Mouse (Mus musculus) layer of hippocampus, adult 9-11 months (tissue): Measurements from ENCODE around the gene Usp45.

Experiments used
- DNase-seq: peaks from one replicate; pipeline ENCODE4 v3.0.0; 2022

The Usp45 gene

DNA sequence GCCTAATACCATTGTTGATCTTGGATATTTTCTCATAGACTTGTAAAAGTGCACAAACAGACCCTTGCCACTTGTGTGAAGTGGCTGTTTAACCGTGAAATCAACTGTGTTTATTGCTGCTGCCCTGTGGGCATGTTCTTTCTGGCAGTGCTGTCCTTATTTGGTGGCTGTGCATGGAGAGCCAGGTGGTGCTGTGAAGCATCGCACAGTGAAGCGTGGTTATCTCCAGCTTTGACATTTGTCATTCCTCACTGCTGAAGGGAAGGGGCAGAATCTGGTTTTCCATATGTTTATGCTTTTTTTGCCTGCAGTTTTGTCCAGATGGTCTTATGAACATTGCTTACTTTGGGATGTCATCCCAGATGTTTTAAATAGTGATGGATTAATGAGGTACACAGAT, 26.7 kb downstream of the Usp45 start:
- DNase-seq: peak; percentile 67

DNA sequence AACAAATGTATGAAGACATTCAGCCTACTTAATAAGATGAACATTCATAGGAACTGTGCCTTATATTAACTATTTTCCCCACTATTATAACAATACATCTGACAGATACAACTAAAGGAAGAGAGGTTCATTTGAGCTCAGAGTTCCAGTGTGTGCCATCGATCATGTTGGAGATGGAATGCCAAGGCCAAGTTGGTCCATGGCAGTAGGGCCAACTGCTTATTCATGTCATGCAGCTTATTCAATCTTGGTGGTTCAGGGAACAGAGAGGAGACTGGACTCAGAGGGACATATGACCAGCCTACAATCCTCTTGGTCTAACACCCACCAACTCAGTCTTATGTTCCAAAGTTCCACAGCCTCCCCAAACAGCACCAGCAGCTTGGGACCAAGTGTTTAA, 34.1 kb downstream of the Usp45 start:
- no peak for DNase-seq

DNA sequence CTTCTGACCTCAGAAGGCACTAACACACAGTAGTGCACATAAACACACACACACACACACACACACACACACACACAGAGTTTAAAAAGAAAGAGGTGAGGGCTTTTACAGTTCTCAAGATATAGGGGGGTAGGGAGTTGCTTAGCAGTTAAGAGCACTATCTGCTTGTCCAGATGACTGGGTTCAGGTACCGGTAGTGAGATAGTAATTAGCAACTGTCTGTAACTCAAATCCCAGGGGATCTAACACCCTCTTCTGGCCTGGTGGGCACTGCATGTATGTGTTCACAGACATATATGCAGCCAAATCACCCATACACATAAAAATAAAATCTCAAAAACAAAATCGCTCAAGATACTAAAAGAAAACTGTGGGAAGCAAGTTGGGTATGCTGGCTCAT, 34.7 kb downstream of the Usp45 start:
- DNase-seq: no peak

DNA sequence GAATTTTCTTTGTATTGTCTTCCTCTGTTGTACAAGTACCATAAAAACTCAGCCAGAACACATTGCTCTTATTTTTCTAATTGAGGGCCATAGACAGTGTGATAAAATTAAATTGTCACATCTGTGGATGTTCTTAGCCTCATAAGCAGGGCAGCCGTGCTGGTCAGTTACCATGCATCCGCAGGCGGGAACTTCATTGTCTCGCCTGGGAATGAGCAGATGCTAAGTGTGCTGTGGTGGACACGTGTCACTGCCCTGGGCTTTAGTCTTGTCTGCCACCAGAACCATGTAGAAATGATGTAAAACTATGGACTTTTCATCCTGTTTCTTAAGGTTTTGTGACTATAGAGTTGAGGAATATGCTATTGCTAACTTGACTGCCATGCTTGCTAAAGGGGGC, 40.2 kb downstream of the Usp45 start:
- DNase-seq: no peak

DNA sequence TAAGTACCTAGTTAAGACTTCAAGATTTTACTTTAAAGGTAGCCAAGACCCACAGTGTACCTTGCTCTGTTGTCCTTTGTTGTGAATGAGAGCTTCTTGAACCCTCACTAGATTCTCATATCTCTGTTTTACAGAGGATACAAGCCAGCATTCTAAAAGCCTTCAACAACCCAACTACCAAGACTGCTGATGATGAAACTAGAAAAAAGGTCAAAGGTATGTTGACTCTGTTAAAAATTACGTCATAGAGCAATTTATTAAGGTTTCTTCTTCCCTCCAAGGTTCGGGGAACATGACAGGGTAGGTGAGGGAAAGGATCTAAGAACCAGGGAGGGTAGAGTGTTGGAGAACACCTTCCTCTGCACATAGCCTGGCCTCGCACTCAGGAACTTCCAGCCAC, 43.7 kb downstream of the Usp45 start:
- DNase-seq: no peak

DNA sequence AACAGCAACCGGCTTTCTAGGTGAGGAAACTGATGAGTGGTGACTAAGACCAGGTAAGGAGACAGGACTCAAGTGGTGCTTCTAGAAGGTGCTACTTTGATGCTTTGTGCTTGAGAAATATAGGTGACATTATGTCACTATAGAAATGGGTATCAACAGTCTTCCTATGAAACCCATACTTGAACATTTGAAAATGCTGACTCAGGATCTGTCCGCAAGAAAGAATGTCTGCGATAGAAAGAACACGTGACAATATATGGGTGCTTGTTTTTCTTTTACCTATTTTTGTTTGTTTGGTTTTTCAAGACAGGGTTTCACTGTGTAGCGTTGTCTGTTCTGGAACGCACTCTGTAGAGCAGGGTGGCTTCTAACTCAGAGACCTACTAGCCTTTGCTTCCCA, 45.7 kb downstream of the Usp45 start:
- no peak for DNase-seq

DNA sequence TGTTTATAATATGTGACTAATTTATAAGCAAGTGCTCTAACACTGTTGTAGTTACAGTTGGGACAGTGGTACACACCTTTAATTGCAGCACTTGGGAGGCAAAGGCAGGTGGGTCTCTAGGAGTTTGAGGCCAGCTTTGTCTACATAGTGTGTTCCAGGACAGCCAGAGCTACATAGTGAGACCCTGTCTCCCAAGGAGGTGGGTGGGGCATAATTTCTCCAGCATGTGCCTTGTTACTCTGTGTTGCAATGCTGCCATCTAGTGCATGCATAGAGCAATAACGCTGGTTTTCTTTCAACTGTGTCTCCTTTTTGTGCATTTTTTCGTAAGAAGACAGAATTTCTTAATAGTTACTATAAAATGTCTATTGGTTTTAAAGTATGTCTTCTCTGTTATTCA, 47.1 kb downstream of the Usp45 start:
- DNase-seq: peak; percentile 33

DNA sequence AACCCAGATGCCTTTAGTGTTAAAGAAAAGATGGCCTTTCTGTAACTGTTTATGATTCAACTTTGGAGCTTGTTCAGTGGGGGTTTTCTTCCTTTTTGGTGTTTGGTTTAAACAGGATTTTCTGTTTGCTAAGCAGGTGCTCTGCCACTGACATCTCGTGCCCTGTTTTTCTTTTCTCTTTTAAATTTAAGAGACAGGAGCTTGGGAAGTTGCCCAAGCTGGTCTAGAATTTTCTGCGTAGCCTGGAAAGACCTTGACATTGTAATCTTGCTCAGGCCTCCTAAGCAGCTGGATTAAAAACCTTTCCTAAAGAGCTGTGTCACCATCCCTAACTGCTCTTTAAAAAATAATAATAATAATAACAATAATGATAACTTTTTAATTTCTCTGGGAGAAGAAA, 59.7 kb downstream of the Usp45 start:
- DNase-seq: no peak

DNA sequence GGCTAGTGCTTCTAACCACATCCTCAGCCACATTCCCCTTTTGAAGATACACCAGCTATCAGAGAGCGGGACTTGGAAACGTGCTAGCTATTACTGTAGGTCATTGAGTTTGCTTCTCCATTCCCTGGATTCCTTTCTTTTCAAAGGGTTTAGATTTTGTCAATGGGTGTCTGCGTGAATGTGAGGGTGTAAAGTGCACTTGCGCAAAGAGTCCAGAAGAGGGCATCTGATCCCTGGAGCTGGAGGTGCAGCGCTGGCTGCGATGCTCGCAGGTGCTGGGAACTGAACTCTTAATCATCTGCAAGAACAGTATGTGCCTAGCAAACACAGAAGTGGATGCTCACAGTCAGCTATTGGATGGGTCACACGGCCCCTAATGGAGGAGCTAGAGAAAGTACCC, 65.9 kb downstream of the Usp45 start:
- no peak for DNase-seq

DNA sequence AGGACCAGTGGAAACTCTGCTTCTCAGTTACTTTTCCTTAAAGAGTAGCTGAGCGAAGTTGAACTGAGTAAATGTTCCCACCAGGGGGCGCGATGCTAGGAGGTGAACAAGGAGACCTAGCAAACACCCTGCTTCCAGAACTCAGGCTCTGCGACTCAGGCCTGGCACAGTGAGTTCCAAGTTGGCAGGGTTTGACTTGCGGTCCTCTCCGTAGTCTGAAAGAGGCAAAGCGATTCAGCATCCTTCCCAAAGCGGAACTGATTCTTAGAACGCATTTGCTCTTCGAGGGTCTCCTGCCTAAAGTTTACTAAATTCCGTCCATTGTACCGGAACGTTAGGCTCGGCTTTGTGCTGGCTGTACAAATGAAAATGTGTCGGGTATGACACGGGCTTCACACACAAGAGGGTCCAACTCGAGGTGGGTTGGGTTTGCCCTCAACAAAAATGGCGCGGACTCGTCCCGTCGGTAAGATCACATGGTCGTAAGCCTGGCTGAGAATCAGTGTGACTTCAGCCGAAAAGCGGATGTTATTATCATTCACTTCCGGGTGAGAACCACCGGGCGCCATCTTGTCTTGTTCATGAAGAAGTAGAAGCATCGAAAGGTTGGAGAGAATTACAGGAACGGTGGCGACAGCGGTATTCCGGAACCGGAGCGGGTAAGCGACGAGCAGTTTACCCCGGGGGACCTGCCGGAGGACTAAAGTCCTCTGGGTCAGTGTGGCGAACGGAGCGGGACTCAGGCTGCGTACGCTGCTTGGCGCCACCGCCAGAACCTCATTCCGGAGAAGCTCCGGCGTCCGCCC, 80.7 kb downstream of the Usp45 start, which contains the start of gene Pnisr:
Pnisr (plus strand) TSS at position 103 of the 806 bp plus-strand sequence.
- peak; percentile 97 for DNase-seq

DNA sequence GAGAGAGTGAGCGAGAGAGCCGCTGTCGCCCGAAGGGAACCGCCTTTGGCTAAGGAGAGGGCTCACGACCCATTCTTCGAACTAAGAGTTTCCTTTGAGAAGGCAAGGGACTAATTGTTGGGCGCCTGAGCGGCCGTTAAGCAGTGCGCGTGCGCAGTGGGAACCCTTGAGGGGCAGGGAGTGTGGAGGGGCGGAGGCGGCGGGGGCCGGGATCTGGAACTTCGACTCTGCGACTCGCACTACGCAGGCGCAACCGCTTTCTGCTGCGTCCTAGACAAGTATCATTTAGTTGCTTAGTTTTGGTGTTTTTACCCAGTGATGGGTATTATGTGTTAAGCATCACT, 81.3 kb downstream of the Usp45 start:
- DNase-seq: peak; percentile 87

DNA sequence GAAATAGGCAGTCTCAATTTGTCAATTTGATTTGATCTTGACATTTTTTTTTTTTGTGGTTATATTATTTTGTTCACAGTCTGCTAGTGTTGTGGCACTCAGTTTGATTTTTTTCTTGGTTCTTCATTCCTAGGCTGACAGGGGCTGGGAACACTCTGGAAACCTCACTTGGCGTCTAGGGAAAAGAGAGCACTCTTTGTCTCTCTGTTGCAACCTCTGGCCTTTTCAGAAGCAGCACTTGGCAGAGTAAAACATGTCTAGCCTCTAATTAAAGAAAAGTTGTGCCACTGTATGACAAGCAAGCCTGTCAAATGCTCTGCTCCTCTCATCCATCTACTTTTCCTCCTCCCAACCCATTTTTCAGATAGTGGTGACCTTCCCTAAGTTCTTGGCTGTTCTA, 90.5 kb downstream of the Usp45 start:
- DNase-seq: no peak

DNA sequence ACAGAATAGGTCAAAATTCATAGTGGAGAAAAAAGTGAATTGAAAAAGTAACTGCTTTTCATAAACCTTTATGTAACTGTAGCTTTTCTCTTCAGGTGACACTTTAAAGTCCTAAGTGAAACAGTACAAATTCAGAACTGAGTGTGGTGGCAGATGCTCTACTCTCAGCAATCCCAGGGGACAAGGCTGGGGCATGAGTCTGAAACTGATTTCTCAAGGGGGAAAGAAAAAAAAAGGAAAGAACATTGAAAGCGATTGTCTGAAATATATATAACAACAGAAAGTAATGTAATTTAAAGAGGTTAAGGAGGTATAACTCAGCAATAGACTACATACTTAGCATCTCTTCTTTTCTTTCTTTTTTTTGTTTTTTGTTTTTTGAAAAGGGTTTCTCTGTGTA, 98.3 kb downstream of the Usp45 start:
- DNase-seq: no peak

DNA sequence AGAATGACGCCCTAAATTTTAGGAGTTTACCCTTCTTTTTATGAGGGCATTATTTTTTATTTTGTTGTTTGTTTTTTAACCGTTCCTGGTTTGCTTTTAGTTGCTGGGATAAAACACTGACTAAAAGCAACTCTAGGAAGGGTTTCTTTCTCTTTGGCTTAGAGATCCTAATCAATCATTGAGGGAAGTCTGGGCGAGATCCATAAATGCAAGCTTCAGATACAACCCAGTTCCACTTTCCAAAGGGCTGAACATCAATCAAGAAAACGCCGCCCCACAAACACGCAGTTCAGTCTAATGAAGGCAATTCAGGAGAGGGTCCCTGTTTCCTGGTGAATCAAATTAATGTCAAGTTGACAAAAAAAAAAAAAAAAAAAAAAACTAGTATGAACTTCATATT, 111.8 kb downstream of the Usp45 start:
- no peak for DNase-seq

DNA sequence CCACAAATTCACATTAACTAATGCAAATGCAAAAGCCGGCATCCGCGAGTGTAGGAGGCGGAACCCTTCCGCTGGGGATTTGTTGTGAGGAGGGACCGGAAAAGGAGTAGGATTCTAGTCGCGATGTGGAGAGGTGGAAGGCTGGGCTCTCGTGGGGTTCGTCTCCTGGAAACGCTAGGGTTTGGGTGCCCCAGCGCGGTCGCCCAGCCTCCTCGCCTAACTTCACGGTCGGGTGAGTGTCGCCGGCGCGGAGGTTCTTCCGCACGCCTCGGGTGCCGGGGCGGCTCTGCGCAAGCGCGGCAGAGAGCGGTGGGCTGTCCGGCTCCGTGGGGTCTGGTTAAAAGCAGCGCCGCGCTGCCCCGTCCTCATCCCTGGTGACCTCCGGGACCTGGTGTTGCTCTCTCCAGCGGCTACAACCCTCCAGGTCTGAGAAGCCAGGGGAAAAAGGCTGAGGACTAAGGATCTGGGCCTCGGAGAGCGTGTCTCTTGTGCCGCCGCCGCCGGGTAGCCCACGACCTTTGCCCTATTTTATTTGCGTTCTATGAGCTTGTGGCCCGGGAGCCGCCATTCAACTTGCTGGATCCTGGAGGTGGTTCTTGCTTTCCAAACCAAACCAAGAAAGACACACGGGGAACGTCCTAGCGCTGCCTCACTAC, 112.7 kb downstream of the Usp45 start, which contains the start of gene Coq3:
Coq3 (plus strand) TSS at position 109 of the 656 bp plus-strand sequence.
- DNase-seq: peak; percentile 90

DNA sequence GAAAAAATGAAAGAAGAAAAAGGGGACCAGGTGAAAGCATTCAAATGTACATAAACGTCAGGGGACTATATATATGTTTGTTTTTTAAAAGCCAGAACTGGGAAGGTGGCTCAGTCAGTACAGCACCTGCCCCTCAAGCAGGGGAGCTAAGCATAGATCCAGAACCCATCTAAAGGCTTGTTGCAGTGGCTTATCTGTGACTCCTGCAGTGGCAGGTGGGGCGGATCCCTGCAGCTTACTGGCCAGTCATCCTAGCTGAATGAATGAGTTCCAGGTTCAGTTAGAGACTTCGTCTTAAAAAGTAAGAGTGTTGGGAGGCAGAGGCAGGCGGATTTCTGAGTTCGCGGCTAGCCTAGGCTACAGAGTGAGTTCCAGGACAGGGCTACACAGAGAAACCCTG, 115.8 kb downstream of the Usp45 start:
- no peak for DNase-seq

DNA sequence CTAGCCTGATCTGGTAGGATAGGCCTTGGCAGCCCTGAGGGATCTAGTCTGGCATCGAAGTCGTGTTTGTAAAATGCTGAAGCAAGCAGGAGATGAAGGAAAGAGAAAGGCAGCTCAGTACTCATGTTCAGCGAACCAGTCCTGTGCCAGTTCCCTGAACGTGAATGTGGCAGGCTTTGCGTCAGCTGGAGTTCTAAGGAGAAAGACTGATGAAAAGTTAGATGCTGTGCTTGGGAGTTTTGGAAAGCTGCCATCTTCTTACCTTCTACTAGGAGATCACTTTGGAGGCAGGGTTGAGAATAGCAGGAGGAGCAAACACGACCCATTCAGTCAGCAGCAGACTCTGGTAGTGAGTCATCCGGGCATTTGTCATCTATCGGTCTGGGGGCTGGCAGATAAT, 118.9 kb downstream of the Usp45 start:
- no peak for DNase-seq
